9 mouse cellular contexts compared by ENCODE assay signal in the genomic region with DNA sequence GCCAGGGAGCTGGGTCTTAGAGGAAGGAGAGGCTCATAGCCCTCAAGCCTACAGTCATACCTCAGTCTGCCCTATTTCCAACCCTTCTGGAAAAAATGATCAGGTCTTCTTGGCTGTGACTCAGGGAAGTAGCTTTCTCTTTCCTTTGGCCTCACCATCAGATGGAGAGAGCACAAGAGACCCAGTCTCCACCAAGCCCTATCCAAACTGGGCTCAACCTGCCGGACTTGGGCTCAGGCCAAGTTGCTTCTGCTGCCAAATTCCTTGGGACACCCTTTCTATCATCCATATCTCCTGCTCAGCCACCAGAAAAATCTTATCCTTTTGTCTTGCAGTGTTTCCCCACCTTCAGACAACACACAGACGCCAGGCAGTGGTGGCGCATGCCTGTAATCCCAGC. TPM values are rescaled to one million over a fixed set of nuclear protein-coding genes. Genes with fewer than 3 reads are reported as not detected.
DNase-seq lines count a peak whose midpoint lies in the region; ATAC-seq and TF ChIP-seq lines count a peak whose summit lies in the region.
"Had no signal": no experiment of that assay in that cellular context is flagged by ENCODE, and none has a peak within 500 bp of the region (broad histone marks: within the 10 kb centered on the region; RNA-seq: fewer than 3 reads in every experiment).

No protein-coding gene starts in this region.

- DNase-seq in left cerebral cortex, adult 2 months (ENCODE audit: extremely low spot score in 1 of 2, low spot score in 2 of 2) = no peak
- DNase-seq in left cerebral cortex, postnatal 25 days (ENCODE audit: low spot score in 2 of 2) = no peak
- peak; percentile 69 for DNase-seq in cerebellum, adult 8-10 months
- DNase-seq in heart, postnatal 0 days (ENCODE audit: low spot score) = no peak
- no peak for DNase-seq in midbrain, postnatal 0 days (ENCODE audit: low spot score)
- no peak for DNase-seq in ovary, postnatal 10 days (ENCODE audit: low spot score)
- no peak for DNase-seq in right cerebral cortex, postnatal 14 days
- DNase-seq in spleen, adult 18-20 months = no peak

- no peaks in the 10 kb centered on the region for H3K9me3 ChIP-seq in heart, postnatal 0 days (replicated peaks; ENCODE audit: control insufficient read depth, low read length)
- no peaks in the 10 kb centered on the region for H3K9me3 ChIP-seq in midbrain, postnatal 0 days (ENCODE audit: low read length)

- no peak for ATAC-seq in heart, postnatal 0 days (ENCODE audit: insufficient read depth, low read depth)
- ATAC-seq in midbrain, postnatal 0 days (ENCODE audit: low FRiP score) = no peak

- H3K4me3 ChIP-seq in left cerebral cortex, adult 2 months = no peak overlapping the region
- H3K4me3 ChIP-seq in heart, postnatal 0 days (ENCODE audit: low read depth, low read length) = no peak overlapping the region
- H3K4me3 ChIP-seq in midbrain, postnatal 0 days (ENCODE audit: low read depth, low read length) = no peak overlapping the region

- no peak overlapping the region for H3K9ac ChIP-seq in heart, postnatal 0 days (replicated peaks; ENCODE audit: low read depth, low read length)
- no peak overlapping the region for H3K9ac ChIP-seq in midbrain, postnatal 0 days (replicated peaks; ENCODE audit: low read length, poor library complexity, severe bottlenecking)

- peak overlapping the region; percentile 92 for H3K27ac ChIP-seq in left cerebral cortex, adult 2 months
- peak overlapping the region; percentile 80 for H3K27ac ChIP-seq in heart, postnatal 0 days (ENCODE audit: low read depth)
- peak overlapping the region; percentile 77; the same call in 1 of the 2 replicates for H3K27ac ChIP-seq in midbrain, postnatal 0 days (ENCODE audit: low read depth, low read length)

- no peaks in the 10 kb centered on the region for H3K36me3 ChIP-seq in heart, postnatal 0 days (replicated peaks; ENCODE audit: control insufficient read depth, insufficient read depth, low read length)
- no peaks in the 10 kb centered on the region for H3K36me3 ChIP-seq in midbrain, postnatal 0 days (ENCODE audit: insufficient read depth, low read length)

- WGBS in heart, postnatal 0 days = 42% methylated on average over 3 of the region's 3 CpGs
- 81% methylated on average over 3 of the region's 3 CpGs for WGBS in midbrain, postnatal 0 days

- intact Hi-C loops in left cerebral cortex, adult 2 months (cut with DNase I) = no loop called here
- intact Hi-C loops in left cerebral cortex, postnatal 25 days (cut with DNase I) = no loop called here

- no peak overlapping the region for H3K4me2 ChIP-seq in heart, postnatal 0 days (ENCODE audit: low read depth, low read length)
- H3K4me2 ChIP-seq in midbrain, postnatal 0 days (ENCODE audit: low read depth, low read length, poor library complexity, severe bottlenecking) = no peak overlapping the region

- H3K4me1 ChIP-seq in heart, postnatal 0 days (ENCODE audit: control insufficient read depth, insufficient read depth) = peaks cover 29% of the 10 kb centered on the region
- H3K4me1 ChIP-seq in midbrain, postnatal 0 days (ENCODE audit: insufficient read depth, low read length) = peaks cover 4% of the 10 kb centered on the region; the same call in 1 of the 2 replicates

- H3K27me3 ChIP-seq in heart, postnatal 0 days (ENCODE audit: control insufficient read depth, insufficient read depth, low read length) = peaks cover 5% of the 10 kb centered on the region; the same call in 1 of the 2 replicates
- H3K27me3 ChIP-seq in midbrain, postnatal 0 days (ENCODE audit: insufficient read depth, low read length) = no peaks in the 10 kb centered on the region

- no peak for TF ChIP-seq CTCF in left cerebral cortex, adult 2 months (IDR thresholded peaks at IDR 0.05)
- TF ChIP-seq CTCF in heart, postnatal 0 days (IDR thresholded peaks at IDR 0.05; ENCODE audit: low read depth) = no peak
- no peak for TF ChIP-seq CTCF in midbrain, postnatal 0 days (IDR thresholded peaks at IDR 0.05)

- TF ChIP-seq EP300 in heart, postnatal 0 days (IDR thresholded peaks at IDR 0.05; ENCODE audit: low read depth) = no peak

RNA-seq across cellular contexts. Expression of gene Vwa1, which starts 1.4 kb away (rescaled TPM):
- total RNA-seq in left cerebral cortex, adult 2 months (2021) = 10 to 100 TPM; 13.6 to 15.9 TPM
- 10 to 100 TPM; 14.0 to 16.6 TPM for total RNA-seq in left cerebral cortex, postnatal 25 days (2021)
- total RNA-seq in heart, postnatal 0 days (2014; rRNA removed; ENCODE audit: low replicate concordance) = 15.5 and 20.0 TPM in 2 replicates
- 7.1 and 7.5 TPM in 2 replicates for polyA plus RNA-seq in heart, postnatal 0 days (2015; fragmentation: Nextera tagmentation; extraction: Ambion mirVana)
- total RNA-seq in midbrain, postnatal 0 days (2014; rRNA removed) = 42.1 and 42.5 TPM in 2 replicates
- 25.5 and 28.7 TPM in 2 replicates for polyA plus RNA-seq in midbrain, postnatal 0 days (2015; fragmentation: Nextera tagmentation; extraction: Ambion mirVana)

RNA-seq across cellular contexts. Expression of gene Tmem88b, which starts 9.8 kb away (rescaled TPM):
- total RNA-seq in left cerebral cortex, adult 2 months (2021) = 10 to 100 TPM; 16.4 to 16.8 TPM
- 10 to 100 TPM; 16.8 to 20.7 TPM for total RNA-seq in left cerebral cortex, postnatal 25 days (2021)
- total RNA-seq in heart, postnatal 0 days (2014; rRNA removed; ENCODE audit: low replicate concordance) = 3.4 and 4.2 TPM in 2 replicates
- 2.5 and 2.9 TPM in 2 replicates for polyA plus RNA-seq in heart, postnatal 0 days (2015; fragmentation: Nextera tagmentation; extraction: Ambion mirVana)
- total RNA-seq in midbrain, postnatal 0 days (2014; rRNA removed) = 0.66 and 1.6 TPM in 2 replicates
- polyA plus RNA-seq in midbrain, postnatal 0 days (2015; fragmentation: Nextera tagmentation; extraction: Ambion mirVana) = 0.56 and 0.65 TPM in 2 replicates

RNA-seq across cellular contexts. Expression of gene Ankrd65, which starts 14.4 kb away (rescaled TPM):
- under 1 TPM in 1 of 2 experiments, not detected in 1; 0.29 TPM for total RNA-seq in left cerebral cortex, adult 2 months (2021)
- not detected for total RNA-seq in left cerebral cortex, postnatal 25 days (2021)
- total RNA-seq in heart, postnatal 0 days (2014; rRNA removed; ENCODE audit: low replicate concordance) = not detected in 2 replicates
- 0.26 TPM in 1 of 2 replicates, not detected in the other for polyA plus RNA-seq in heart, postnatal 0 days (2015; fragmentation: Nextera tagmentation; extraction: Ambion mirVana)
- total RNA-seq in midbrain, postnatal 0 days (2014; rRNA removed) = not detected in 2 replicates
- polyA plus RNA-seq in midbrain, postnatal 0 days (2015; fragmentation: Nextera tagmentation; extraction: Ambion mirVana) = not detected in 2 replicates
- total RNA-seq: layer of hippocampus, adult 8-10 months had no signal

RNA-seq across cellular contexts. Expression of gene Atad3a, which starts 15.0 kb away (rescaled TPM):
- 10 to 100 TPM; 53.0 to 58.8 TPM for total RNA-seq in left cerebral cortex, adult 2 months (2021)
- total RNA-seq in left cerebral cortex, postnatal 25 days (2021) = 10 to 100 TPM; 44.0 to 52.3 TPM
- 123 and 128 TPM in 2 replicates for total RNA-seq in heart, postnatal 0 days (2014; rRNA removed; ENCODE audit: low replicate concordance)
- polyA plus RNA-seq in heart, postnatal 0 days (2015; fragmentation: Nextera tagmentation; extraction: Ambion mirVana) = 85.3 and 99.3 TPM in 2 replicates
- 52.6 and 69.1 TPM in 2 replicates for total RNA-seq in midbrain, postnatal 0 days (2014; rRNA removed)
- polyA plus RNA-seq in midbrain, postnatal 0 days (2015; fragmentation: Nextera tagmentation; extraction: Ambion mirVana) = 65.9 and 69.9 TPM in 2 replicates

RNA-seq across cellular contexts. Expression of gene Mrpl20, which starts 26.8 kb away (rescaled TPM):
- total RNA-seq in left cerebral cortex, adult 2 months (2021) = 10 to 100 TPM; 82.7 to 84.8 TPM
- total RNA-seq in left cerebral cortex, postnatal 25 days (2021) = 10 to 100 TPM; 93.9 to 97.9 TPM
- 32.2 and 91.4 TPM in 2 replicates for total RNA-seq in heart, postnatal 0 days (2014; rRNA removed; ENCODE audit: low replicate concordance)
- polyA plus RNA-seq in heart, postnatal 0 days (2015; fragmentation: Nextera tagmentation; extraction: Ambion mirVana) = 188 and 207 TPM in 2 replicates
- total RNA-seq in midbrain, postnatal 0 days (2014; rRNA removed) = 111 and 123 TPM in 2 replicates
- polyA plus RNA-seq in midbrain, postnatal 0 days (2015; fragmentation: Nextera tagmentation; extraction: Ambion mirVana) = 279 and 316 TPM in 2 replicates
